16 mouse cellular contexts compared by ENCODE assay signal in the genomic region with DNA sequence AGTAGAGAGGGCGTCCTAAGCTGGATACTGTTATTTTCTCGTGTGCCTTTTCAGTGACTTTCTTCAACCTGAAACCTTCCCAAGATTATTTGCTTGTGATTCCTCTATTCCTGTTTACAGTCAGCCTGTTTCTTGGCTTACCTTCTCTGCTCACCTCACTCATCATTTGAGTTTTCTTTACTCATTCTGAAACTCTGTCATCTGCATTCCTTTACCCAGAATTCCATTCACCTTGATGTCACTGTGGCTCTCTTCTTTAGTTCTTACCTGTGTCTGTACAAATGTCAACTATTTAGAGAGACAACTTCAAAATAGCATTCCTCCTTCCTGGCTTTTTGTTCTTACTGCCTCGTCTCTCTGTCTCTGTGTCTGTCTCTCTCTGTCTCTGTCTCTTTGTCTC.
"Had no signal": no experiment of that assay in that cellular context is flagged by ENCODE, and none has a peak within 500 bp of the region (broad histone marks: within the 10 kb centered on the region; RNA-seq: fewer than 3 reads in every experiment).

No protein-coding gene starts in this region.

- H3K36me3 ChIP-seq: neural tube, embryonic 13.5 days; neural tube, embryonic 15.5 days; stomach, embryonic 15.5 days had no signal

- H3K9ac ChIP-seq: neural tube, embryonic 13.5 days; neural tube, embryonic 15.5 days; stomach, embryonic 15.5 days had no signal

- H3K27ac ChIP-seq: neural tube, embryonic 13.5 days; neural tube, embryonic 15.5 days; stomach, embryonic 15.5 days; stomach, postnatal 0 days had no signal

- H3K27me3 ChIP-seq: neural tube, embryonic 13.5 days; neural tube, embryonic 15.5 days; stomach, embryonic 15.5 days had no signal

- DNase-seq: retina, postnatal 1 day; right cerebral cortex, adult 18-20 months; right cerebral cortex, postnatal 14 days; right cerebral cortex, postnatal 25 days; right cerebral cortex, postnatal 4 days; spleen, adult 18-20 months; thymus, adult 18-20 months; thymus, adult 2 months; thymus, postnatal 14 days; thymus, postnatal 25 days; thymus, postnatal 36 days; thymus, postnatal 4 days had no signal

- H3K4me2 ChIP-seq: neural tube, embryonic 13.5 days; neural tube, embryonic 15.5 days; stomach, embryonic 15.5 days had no signal

- H3K9me3 ChIP-seq: neural tube, embryonic 13.5 days; neural tube, embryonic 15.5 days; stomach, embryonic 15.5 days had no signal

- H3K4me1 ChIP-seq: neural tube, embryonic 13.5 days; neural tube, embryonic 15.5 days; stomach, embryonic 15.5 days had no signal

- H3K4me3 ChIP-seq: neural tube, embryonic 13.5 days; neural tube, embryonic 15.5 days; stomach, embryonic 15.5 days had no signal
